Mouse (Mus musculus) myocyte (in vitro differentiated cells): ENCODE measurements around the gene Rxfp4.

Source experiments
- E2F4 ChIP-seq: IDR thresholded peaks from one replicate; pipeline ENCODE4 v1.6.1; 2011; ENCODE audit warnings: mild to moderate bottlenecking, control low read depth, moderate library complexity; ENCODE audit not compliant: insufficient read depth
- MYOD1 ChIP-seq, 3 experiments: IDR thresholded peaks; one replicate each; pipeline ENCODE4 v1.6.1; 2011; ENCODE audit warnings: control low read depth in 2 of 3, low read depth in 2 of 3, mild to moderate bottlenecking in 2 of 3, moderate library complexity in 1 of 3; ENCODE audit not compliant: insufficient read length in 2 of 3, control insufficient read depth in 1 of 3
- POLR2A ChIP-seq: IDR thresholded peaks from one replicate; pipeline ENCODE4 v1.6.1; 2011; ENCODE audit warnings: low read depth, mild to moderate bottlenecking, control low read depth, moderate library complexity; ENCODE audit not compliant: insufficient read length

DNA sequence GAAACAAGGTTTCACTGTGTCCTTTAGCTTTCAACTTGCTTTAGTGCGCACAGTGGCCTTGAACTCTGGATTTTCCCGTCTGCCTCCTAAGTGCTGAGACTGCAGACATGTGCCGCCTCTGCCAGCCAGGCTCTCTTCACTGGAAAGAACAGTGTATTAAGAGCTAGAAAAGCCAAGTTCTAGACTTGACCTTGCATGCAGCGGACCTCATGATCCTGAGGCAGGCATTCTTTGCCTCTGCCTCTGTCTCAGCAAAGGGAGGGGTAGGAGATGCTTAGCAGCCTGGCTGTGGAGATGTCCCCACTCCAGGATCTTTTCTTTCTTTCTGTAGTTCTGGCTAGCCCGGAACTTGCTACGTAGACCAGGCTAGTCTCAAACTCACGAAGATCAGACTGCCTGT is 48.1 kb downstream of the Rxfp4 start:
- TF ChIP-seq MYOD1 (IDR thresholded peaks at IDR 0.05; ENCODE audit: control insufficient read depth in 1 of 3, insufficient read length in 2 of 3, low read depth in 2 of 3) (no peak), POLR2A (no peak), E2F4 (no peak)
